Mouse (Mus musculus) cortical plate, adult 2 months (tissue): ENCODE measurements around the gene Sema5a. TPM values are rescaled to one million over a fixed set of nuclear protein-coding genes. Genes with fewer than 3 reads are reported as not detected.
A peak's percentile ranks its signal among the peaks of the same experiment; 100 is the strongest.

Experiments
- H3K27ac ChIP-seq: fragments of 200-500 bp; 2 replicates; pipeline ENCODE4 v1.5.1; 2012; ENCODE audit warnings: low read length, control low read depth, inconsistent platforms; ENCODE audit not compliant: insufficient read depth
- H3K4me1 ChIP-seq: fragments of 200-500 bp; 2 replicates; pipeline ENCODE4 v1.6.1; 2011; ENCODE audit warnings: low read length; ENCODE audit not compliant: control insufficient read depth, insufficient read depth
- H3K4me3 ChIP-seq: fragments of 200-500 bp; 2 replicates; pipeline ENCODE4 v1.5.1; 2011; ENCODE audit warnings: mild to moderate bottlenecking, low read length, control low read depth; ENCODE audit not compliant: insufficient read depth
- CTCF ChIP-seq: fragments of 200-500 bp; IDR thresholded peaks from 2 replicates; pipeline ENCODE4 v1.5.1; 2011; ENCODE audit warnings: mild to moderate bottlenecking, control low read depth, low read length; ENCODE audit not compliant: insufficient read depth; ENCODE audit errors: extremely low read depth
- POLR2A ChIP-seq: fragments of 200-500 bp; IDR thresholded peaks from 2 replicates; pipeline ENCODE4 v1.6.1; 2011; ENCODE audit warnings: mild to moderate bottlenecking, low read length, control low read depth; ENCODE audit not compliant: insufficient read depth; ENCODE audit errors: extremely low read depth
- polyA plus RNA-seq: library from polyadenylated mRNA; depleted of rRNA; stranded (reverse); fragments of >200 nt; gene quantifications from 2 replicates; pipeline ENCODE4 v1.2.3, GENCODE M21; 2012

The Sema5a gene
- polyA plus RNA-seq, 1 experiment = 7.8 TPM

DNA sequence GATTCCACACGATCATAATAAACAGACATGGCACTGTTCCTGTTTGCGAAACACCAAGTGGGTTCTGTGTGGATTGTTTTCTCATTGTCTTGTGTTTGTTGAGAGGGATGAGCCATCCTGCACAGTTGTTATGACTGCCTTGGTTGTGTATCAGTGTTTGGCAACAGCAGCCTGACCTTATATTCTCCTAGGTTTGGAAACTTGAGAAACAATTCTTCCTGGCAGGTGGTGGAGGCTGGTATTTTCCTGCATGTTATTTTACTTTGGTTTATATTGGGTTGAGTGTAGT is 292.8 kb downstream of the Sema5a start:
- Histone ChIP-seq H3K27ac (no peak overlapping the region), H3K4me3 (no peak overlapping the region), H3K4me1 (no peaks in the 10 kb centered on the region)
- TF ChIP-seq CTCF (no peak), POLR2A (no peak)

DNA sequence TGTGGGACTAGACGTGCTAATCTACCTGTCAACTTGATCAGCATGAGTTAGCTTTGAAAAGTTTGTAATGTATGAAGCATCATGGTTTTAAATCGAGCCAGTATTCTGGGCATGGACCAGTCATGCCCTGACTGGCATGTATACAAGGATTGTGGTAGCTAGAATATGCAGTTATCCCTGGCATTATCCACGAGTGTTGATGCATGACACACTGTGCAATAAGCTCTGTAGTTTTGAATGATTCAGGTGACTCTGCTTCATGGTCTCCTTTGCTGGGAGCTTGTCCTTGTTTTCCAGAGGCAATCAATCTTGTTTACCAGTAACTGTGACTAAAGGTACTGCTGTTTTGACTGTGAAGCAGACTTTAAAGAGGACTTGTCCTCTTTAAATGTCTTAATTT is 293.5 kb downstream of the Sema5a start:
- Histone ChIP-seq H3K27ac (no peak overlapping the region), H3K4me3 (no peak overlapping the region), H3K4me1 (no peaks in the 10 kb centered on the region)
- TF ChIP-seq CTCF (no peak), POLR2A (no peak)

DNA sequence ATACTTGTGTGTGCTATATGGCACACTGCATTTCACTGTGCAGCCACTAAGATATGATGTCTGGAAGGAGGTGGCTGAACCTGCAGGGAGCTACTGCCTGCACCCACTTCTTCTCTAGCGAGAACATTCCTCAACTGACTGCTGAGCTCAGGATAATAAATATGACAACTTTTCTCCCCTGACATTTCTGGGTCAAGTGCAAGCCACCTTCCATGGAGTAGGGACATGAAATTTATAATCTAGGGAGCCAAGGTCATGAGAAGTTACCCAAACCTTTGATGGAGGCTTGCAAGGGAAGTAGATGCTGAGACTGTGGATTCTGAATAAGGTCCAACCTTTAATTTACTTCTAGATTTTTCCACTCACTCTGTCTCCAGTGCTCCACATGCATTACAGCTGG is 298.1 kb downstream of the Sema5a start:
- TF ChIP-seq CTCF = no peak
- TF ChIP-seq POLR2A = no peak
- no peaks in the 10 kb centered on the region for H3K4me1 ChIP-seq
- H3K27ac ChIP-seq = no peak overlapping the region
- no peak overlapping the region for H3K4me3 ChIP-seq

- H3K4me1 ChIP-seq = no peaks in the 10 kb centered on the region
- no peak overlapping the region for H3K27ac ChIP-seq
- H3K4me3 ChIP-seq = no peak overlapping the region
- no peak for TF ChIP-seq CTCF
- no peak for TF ChIP-seq POLR2A
Observed at GRCm38 (mm10) chr15:32543181-32543580, 298.6 kb downstream of the Sema5a start.

DNA sequence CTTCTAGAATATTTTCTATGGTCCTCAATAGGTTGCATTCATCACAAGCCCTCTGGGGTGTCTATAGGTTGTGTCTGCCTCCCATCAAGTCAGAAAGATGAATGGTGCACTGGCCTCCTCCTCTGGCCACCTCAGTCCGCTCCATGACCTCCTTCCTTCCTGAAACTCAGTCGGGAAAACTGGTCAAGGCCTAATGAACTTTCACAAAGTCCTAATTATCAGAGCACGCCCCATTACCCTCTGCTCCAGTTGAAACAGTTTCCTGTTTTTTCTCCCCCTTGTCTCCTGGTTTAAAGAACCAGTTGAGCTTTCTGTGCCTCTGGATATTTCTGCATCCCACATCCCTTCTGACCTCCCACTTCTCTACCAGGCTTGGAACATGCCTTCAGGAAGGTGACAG is 300.8 kb downstream of the Sema5a start:
- H3K4me3 ChIP-seq = no peak overlapping the region
- TF ChIP-seq CTCF (no peak), POLR2A (no peak)
- no peaks in the 10 kb centered on the region for H3K4me1 ChIP-seq
- no peak overlapping the region for H3K27ac ChIP-seq

DNA sequence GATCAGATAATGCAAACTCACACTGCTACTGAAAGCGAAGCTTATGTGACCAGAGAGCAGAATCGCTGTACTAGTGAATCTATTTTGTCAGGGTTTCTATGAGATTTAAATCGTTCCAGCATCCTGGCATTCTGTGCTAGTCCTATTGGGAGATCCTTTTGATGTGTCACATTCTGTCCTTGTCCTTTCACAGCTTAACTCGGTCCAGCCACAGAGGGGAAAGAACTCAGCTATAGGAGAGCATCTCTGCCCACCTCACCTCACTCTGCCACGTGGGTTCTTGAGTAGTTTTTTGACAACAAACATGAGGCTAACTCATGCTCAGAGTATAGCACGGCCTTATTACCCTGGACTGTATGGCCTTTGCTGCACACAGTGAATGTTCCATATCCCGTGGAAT is 302.1 kb downstream of the Sema5a start:
- no peak for TF ChIP-seq POLR2A
- TF ChIP-seq CTCF = no peak
- H3K4me1 ChIP-seq = no peaks in the 10 kb centered on the region
- H3K27ac ChIP-seq = no peak overlapping the region
- no peak overlapping the region for H3K4me3 ChIP-seq

- no peaks in the 10 kb centered on the region; the same call in 1 of the 2 replicates for H3K4me1 ChIP-seq
- no peak overlapping the region for H3K27ac ChIP-seq
- TF ChIP-seq CTCF = no peak
- no peak for TF ChIP-seq POLR2A
- H3K4me3 ChIP-seq = no peak overlapping the region
Observed at GRCm38 (mm10) chr15:32558925-32559324, 314.3 kb downstream of the Sema5a start.

DNA sequence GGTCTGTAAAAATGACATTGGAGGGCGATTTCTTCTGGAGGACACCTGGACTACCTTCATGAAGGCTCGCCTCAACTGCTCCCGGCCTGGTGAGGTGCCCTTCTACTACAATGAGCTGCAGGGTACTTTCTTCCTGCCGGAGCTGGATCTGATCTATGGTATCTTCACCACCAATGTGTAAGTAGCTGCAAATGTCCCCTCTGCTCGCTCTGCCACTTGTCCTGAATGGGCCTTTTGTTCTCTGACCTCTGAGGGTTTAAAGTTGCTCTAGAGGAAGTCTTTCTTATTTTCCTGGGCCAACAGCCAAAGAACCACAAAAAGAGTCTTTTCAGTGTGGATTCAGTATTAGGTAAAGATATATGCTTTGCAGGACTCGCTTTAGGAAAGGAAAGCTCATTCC is 318.0 kb downstream of the Sema5a start:
- Histone ChIP-seq H3K4me3 (no peak overlapping the region), H3K4me1 (no peaks in the 10 kb centered on the region; the same call in 1 of the 2 replicates), H3K27ac (no peak overlapping the region)
- TF ChIP-seq POLR2A = no peak
- TF ChIP-seq CTCF = no peak

DNA sequence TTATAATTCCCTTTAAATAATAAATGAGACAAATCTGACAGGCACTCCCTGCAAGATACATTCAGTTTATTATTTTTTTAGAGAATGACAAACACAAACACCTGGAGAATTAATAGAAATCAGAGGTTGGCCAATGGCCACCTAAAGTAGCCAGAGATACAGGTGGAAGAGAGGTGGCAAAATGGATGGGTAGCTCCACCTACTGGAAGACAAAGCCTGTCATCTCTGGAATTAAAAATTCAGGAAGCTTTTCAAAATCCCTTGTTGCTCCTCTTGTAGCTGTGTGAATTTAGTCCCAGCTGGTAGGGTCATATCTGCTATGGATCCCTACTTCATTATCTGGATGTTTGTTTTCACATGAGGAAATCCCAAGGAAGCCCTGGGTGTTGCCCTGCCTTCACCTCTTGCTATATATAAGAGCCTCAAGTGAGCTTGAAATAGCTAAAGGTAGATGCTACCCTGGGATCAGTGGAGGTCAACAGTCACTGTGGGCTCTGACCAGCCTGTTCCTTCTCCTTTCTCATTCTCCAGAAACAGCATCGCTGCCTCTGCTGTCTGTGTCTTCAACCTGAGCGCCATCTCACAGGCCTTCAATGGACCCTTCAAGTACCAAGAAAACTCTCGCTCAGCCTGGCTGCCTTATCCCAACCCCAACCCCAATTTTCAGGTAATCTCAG is 323.7 kb downstream of the Sema5a start:
- Histone ChIP-seq H3K4me1 (no peaks in the 10 kb centered on the region), H3K27ac (no peak overlapping the region), H3K4me3 (no peak overlapping the region)
- TF ChIP-seq POLR2A (no peak), CTCF (peak; percentile 44)

GRCm38 (mm10) chr15:32568858-32569387 is 324.3 kb downstream of the Sema5a start:
- Histone ChIP-seq H3K4me3 (no peak overlapping the region), H3K27ac (no peak overlapping the region), H3K4me1 (no peaks in the 10 kb centered on the region)
- TF ChIP-seq POLR2A (no peak), CTCF (no peak)

DNA sequence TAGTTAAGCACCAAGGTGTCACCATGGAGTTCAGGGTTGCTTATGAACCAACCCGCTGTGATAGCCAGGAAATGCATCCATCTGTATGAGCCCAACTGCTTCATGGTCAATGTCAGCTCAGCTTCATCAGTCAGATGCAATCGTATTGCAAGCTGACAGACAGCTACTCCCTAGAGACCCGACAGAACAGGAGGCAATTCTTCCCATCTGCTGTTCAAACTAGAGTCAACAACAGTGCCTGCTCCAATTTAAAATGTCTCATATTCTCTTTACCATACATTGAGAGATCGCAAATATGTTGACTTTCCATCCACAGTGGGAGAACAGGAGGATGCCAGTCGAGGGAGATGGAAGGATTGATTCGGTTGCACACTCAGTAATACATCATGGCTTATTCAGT is 329.7 kb downstream of the Sema5a start:
- Histone ChIP-seq H3K4me3 (no peak overlapping the region), H3K27ac (no peak overlapping the region), H3K4me1 (no peaks in the 10 kb centered on the region; the same call in 1 of the 2 replicates)
- no peak for TF ChIP-seq POLR2A
- no peak for TF ChIP-seq CTCF
